Mouse (Mus musculus): ENCODE data around the gene Ttc30a2.

DNA sequence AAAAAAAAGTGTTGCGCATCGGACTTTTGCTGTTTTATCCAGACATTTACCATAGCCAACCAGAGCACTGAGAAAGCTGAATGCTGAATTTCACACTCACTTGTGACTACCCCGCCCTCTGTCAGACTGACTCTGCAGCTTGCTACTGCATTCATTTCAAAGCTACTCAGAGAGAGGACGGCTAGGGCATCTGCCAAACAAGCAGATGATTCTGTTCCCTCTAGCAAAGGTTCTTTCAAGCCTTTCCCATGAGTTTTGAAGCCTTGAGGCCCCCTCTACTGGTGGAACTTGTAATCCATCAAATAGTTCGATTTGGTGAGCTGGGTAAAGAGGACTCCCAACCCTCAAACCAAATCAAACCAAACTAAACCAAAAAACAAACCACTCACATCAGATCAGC is 13.0 kb downstream of the Ttc30a2 start:
- TF ChIP-seq CTCF (IDR thresholded peaks at IDR 0.05; ENCODE audit: low read depth, low read length) (no peak), EP300 (IDR thresholded peaks at IDR 0.05; ENCODE audit: insufficient read depth, low read depth, low read length) (no peak)

All from ES-Bruce4 (cell line).